Mouse (Mus musculus) adrenal gland, postnatal 4 days (tissue): ENCODE measurements around the gene Otud7b. TPM values are rescaled to one million over a fixed set of nuclear protein-coding genes. Genes with fewer than 3 reads are reported as not detected.

ENCODE experiments used
- DNase-seq, 2 experiments: peaks; one replicate each; pipeline ENCODE4 v3.0.0; 2021 to 2022; ENCODE audit warnings: low spot score in 2 of 2, mixed read lengths in 2 of 2
- long read RNA-seq, 2 experiments: library from polyadenylated mRNA; stranded (forward); transcript quantifications; one replicate each; pipeline ENCODE4 v2.0.0; 2021
- total RNA-seq, 2 experiments: library from RNA; stranded (reverse); gene quantifications; 2 replicates each; pipeline ENCODE4 v1.2.3; 2021

Otud7b gene
- total RNA-seq: 10 to 100 TPM; 35.4 to 43.6 TPM
- long read RNA-seq, experiment 1, partial matches to known transcripts: 0 of 5 reads
- long read RNA-seq, experiment 1, other reads (novel, unspliced or antisense): 5 of 5 reads
- long read RNA-seq, experiment 2, full-length matches to known transcripts: 4 of 30 reads
- long read RNA-seq, experiment 2, partial matches to known transcripts: 2 of 30 reads
- long read RNA-seq, experiment 2, other reads (novel, unspliced or antisense): 24 of 30 reads

DNA sequence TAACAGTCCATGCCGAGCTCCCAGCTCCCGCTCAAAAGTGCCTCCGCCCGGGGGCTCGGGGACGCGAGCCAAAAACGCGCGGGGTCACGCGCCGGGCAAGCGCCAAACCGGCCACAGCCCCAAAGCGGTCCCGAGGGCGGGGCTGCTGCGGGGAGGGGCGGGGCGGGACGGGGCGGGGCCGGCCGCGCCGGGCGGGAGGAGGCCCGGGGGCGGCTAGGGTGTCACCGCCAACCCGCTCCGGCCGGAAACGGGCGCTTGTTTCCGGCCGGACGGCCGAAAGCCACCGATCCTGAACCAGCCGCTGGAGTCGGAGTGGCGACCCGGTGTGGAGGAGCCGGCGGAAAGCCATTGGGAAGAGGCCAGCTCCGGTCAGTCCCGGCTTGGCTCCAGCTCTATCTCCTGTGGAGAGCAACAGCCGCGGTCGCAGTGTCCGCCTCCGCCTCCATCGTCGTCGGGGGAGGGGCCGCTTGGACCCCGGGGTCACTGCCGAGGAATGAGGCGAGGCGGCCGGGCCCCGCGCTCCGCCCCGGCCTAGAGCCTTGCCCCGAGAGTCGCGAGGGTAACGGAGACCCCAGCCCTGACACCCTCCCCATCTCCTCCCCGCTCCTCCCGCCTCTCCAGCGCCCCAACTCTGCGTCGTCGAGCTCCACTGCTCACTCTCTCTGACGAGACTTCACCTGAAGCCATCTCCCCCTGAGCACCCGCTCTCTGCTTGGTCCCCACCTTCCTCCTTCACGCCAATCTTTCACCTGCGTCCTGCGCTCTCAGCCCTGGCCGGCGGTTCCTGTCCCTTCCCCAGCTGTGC is at the start of gene Otud7b:
Gene Otud7b (plus strand): TSS at position 267 of the 805 bp plus-strand sequence.
- DNase-seq: peak; percentile 54 to 63

DNA sequence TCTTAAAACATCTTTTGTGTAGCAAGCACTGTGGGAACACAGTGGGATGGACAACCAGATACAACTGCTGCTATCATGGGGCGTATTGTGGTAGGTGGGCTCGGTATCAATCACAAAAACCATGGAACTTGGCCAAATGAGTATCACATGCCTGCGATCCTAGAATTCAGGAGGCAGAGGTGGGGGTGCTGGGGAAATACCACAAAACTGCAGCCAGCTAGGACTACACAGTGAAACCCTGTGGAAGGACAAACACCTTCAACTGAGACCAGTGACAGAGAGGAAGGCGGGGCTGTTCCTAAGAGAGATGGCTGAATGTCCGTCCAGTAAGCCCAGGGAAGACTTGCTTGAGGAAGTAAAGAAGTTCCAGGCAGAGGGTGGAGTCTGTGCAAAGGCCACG is 49.0 kb upstream of the Otud7b start:
- DNase-seq: no peak

DNA sequence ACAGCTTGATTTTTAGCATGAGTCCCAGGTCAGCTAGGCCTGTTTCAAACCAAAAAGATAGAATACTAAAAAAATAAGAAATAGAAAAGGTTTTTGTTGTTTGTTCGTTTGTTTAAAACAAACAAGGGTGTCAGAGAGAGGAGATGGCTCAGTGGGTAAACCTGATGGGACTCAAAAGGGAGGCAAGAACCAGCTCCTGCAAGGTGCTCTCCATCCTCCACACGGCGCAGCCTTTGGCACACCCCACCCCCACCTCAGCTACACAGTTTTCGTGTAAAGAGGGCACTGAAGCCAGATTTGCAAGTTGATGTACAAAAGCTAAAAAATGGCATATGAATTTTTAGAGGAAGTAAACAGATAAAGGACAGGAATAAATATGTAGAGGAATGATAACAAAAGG is 48.3 kb upstream of the Otud7b start:
- no peak for DNase-seq

DNA sequence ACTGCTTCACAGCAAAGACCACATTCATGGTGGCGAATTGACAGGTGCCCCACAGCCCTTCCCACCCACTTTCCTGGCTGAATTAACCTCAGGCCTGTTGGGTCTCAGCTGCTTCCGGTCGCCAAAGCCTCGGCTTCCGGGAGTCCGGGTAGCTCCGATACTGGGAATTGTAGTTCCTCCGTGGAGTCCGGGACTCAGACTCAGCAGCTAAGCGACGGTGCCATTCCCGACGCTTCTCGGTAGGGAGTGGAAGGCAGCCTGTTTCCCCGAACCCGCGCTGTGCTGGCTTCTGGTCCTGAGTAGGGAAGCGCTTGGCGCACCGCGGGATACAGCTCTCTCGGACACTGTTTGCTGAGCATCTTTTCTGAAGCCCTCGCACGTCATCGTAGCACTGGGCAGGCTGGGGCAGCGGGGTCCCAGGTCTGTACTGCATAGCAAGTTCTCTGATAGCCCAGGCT is 46.6 kb upstream of the Otud7b start:
- DNase-seq: peak; percentile 58 to 76

DNA sequence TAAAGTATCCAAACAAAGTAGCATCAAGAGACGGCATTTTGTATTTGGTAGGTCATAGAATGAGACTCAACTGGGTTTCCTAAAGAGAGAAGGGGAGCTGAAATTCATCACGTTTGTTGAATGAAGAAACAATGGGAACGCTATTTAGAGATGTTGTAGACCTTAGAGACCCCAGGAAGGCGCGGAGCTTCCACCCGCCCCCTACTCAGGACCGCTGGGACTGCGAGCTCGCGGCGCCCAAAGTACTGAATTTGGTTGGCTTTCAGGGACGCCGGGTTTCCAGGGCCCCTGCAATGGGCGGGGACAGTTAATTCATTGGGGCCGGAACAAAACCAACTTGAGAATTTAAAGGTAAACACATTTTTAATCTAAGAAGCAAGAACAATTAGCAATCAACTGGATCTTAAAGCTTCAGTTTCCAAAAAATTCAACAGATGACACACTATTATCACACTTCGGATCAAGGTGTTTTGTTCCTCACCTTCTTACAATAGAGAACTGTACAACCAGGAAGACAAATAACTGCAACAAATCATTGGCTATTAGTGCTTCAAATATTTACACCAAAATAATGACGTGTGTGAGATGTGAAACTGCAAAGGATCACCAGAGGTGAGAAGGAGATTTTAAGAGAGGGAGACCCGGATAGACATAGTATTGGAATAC is 46.0 kb upstream of the Otud7b start, which contains the start of gene Vps45:
Gene Vps45 (minus strand): TSS at position 236 of the 666 bp plus-strand sequence.
- peak in 1 of 2 experiments; percentile 52 for DNase-seq

DNA sequence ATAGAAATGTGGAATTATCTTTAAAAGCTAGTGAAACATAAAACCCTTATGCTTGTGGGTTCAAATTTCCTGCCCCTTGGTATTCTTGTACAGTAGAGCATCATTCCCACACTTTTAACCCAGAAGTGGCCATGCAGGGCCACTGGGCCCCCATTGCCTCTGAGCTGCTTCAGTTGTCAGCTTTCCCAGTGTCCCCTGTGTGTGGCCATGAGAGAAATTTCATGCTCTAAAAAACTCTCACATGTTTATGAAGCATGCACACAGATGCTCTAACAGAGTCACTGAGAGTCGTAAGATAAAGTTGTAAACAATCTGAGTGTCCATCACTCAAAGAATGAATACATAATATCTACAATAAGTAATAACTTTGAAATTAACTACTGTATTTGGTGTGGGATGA is 44.2 kb upstream of the Otud7b start:
- no peak for DNase-seq

DNA sequence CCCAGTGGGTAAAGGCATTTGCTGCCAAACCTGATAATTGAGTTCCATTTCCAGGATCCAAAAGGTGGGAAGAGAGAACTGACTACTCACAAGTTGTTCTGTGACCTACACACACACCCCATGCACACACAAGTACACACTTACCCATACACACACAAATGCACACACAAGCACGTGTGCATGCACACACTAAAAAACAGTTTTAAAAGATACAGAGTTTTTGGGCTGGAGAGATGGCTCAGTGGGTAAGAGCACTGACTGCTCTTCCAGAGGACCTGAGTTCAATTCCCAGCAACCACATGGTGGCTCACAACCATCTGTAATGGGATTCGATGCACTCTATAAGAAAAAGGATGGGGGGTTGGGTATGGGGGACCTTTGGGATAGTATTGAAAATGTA is 41.0 kb upstream of the Otud7b start:
- DNase-seq: no peak

DNA sequence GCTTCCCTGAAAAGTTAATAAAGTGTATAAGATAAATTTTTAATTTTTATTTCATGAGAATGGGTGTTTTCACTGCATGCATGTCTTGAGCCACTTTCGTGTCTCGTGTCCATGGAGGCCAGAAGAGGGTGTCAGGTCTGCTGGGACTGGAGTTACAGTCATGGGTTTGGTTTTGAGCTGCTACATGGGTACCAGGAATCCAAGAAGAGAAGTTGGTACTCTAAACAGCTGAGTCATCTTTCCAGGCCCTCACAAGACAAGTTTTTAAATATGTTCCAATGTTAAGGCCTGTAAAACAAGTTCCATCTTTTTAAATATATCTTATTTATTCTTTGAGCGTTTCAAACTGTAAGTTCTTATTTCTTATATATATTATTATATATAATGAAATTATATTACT is 40.1 kb upstream of the Otud7b start:
- DNase-seq: no peak

DNA sequence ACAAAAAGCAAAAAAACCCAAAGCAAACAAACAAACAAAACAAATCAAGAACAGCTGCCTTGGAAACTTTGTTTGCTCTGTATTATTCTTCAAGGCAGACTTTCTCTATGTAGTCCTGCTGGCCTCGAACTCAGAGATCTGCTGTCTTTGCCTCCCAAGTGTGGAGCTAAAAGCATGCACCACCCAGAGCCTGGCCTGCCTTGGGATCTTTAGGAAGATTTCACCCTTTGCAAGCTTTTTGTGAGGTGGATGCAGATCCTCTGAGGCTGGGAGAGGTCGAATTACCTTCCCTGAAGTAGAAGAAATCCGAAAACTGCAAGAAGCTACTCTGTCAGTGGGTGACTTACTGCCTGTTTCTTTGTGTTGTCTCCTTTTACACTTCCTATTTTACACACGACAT is 39.2 kb upstream of the Otud7b start:
- no peak for DNase-seq

DNA sequence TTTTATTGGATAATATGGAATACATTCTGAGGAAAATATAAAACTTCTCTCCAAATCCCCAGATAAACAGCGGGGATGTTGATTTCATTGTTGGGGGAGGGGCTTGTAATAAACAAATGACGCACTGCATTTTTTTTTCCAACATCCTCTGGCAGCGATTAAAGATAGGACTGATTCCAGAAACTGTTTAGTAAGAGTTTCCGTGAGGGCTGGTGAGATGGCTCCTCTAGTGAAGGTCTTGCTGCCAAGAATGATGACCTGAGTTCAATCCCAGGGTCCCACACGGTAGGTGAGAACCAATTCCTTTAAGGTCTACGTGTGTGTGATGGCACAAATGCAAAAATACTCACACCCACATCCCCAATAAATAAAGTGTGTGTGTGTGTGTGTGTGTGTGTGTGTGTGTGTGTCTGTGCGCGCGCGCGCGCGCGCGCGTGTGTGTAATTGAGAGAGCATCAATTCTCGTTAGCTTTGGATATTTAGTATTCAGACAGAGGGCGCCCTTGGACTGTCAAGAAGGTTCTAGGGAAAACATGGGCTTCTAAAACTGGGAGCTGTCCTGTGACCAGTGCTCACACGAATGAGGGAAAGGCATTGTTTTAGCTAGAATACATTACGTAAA is 38.5 kb upstream of the Otud7b start:
- DNase-seq: no peak

DNA sequence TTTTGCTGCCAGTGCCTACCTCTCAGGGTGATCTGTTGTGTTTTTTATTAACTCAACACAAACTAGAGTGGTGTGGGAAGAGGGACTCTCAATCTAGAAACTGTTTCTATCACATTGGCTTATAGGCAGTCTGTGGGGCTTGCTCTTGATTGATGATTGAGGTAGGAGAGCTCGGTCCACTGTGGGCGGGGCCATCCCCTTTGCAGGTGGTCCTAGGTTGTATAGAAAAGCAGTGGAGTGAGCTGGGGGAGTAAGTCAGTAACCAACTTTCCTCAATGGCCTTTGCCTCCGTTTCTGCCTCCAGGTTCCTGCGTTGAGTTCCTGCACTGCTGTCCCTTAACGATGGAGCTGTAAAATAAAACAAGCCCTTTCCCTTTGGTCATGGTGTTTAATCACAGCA is 37.6 kb upstream of the Otud7b start:
- DNase-seq: no peak

DNA sequence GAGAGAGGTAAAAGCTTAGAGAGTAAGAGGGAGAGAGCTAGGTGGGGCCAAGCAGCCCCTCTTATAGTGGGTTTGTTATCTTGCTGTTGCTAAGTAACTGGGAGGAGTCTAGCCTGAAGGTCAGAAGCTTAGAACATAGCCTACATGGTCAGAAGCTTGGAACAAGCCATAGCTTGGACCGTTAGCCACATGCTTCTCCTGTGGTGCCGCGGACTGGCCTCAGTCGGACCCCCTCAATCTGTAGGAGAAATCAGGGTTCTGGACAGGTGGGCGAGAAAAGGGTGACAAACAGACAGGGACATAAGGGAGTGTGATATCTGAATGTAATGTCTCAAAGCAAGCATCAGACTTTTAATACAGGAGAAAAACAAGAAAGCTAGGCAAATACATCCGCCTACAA is 35.3 kb upstream of the Otud7b start:
- DNase-seq: no peak

DNA sequence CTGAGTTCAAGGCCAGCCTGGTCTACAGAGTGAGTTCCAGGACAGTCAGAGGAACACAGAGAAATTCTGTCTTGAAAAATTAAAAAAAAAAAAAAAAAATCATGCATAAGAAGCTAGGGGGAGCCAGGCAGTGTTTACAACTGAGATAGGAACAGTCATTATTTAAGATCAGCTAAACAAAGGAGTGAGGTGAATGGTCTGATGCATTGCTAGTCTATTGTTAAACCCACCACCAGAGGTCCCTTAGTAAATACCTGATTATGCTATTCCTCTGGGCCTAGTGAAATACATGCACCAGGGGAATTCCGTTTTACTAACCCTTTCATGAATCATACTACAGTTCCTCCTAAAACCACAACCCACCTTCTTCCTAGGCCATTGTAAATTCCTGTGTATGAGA is 34.8 kb upstream of the Otud7b start:
- DNase-seq: no peak

DNA sequence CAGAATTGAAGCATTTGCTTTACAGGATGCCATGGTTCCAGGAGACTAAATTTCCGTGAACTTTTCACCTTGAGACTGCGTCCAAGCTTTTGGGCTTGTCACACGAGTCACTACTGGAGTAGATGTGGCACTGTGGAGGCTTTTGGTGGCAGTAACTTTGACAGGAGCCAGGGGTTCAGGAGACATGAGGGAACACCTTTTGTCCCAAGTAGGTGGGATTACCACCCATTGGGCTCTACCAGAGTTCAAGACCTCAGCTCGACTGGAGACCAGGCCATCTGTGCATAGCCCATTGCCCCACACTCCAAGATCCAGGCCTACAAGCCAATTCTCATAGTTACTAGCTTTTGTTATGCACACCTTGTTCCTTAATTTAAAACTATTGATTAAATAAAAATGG is 34.1 kb upstream of the Otud7b start:
- DNase-seq: no peak

DNA sequence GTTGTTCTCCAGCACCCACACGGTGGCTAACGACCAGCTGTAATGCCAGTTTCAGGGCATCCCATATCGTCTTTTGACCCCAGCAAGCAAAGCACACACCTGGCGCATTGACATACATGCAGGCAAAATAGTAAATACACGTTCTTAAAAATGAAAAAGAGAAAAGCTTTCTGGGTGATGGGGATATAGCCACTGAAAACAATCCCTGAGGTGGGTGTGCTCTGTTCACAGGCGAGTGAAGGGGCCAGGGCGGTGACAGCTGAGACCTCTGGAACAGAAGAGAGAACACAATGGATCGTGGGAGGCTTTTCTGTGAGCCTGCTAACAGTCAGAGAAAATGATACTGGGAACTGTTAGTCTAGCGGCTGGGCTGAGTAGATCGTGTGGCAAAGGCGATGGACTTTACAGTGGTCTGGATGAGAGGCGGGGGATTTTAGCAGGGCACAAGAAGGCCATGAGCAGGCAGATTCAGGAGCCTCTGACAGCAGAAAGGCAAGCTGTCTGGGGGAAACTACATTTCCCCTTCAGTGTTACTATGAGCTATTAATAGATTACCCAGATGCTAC is 31.3 kb upstream of the Otud7b start:
- no peak for DNase-seq

DNA sequence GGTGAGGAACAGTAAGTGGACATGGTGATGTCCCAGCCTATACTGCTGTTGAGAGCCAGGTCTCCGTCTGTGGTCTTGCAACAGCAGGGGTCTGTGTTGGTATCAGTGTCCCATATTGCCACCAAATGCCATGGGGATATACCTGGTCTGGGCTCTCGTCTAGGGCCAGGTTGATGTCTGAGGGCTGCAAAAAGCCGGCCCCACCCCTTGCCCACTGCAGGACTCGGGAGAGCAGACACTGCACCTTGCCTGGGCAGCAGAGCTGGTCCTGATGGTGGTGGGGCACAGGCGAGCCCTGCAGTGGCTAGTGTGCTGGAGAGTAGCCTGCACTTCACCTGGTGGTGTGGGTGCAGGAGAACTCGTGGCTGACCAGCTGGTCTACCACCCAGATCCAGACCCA is 26.3 kb upstream of the Otud7b start:
- DNase-seq: no peak

DNA sequence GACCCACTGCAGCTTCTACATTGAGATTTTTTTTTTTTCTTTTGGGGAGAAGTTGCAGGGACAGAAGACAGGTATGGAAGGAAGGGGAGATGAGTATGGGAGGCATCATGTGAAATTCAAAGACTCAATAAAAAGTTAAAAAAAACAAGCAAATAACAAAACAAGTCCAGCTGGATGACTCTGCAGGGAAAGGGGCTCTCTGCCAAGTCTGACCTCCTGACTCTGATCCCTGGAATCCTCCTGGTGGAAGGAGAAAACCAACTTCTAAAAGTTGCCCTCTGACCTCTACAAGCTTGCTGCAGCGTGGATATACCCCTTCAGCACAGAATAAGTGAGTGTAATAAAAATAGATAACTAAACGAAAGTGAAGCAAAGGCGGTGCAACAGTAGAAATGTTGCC is 25.6 kb upstream of the Otud7b start:
- no peak for DNase-seq

DNA sequence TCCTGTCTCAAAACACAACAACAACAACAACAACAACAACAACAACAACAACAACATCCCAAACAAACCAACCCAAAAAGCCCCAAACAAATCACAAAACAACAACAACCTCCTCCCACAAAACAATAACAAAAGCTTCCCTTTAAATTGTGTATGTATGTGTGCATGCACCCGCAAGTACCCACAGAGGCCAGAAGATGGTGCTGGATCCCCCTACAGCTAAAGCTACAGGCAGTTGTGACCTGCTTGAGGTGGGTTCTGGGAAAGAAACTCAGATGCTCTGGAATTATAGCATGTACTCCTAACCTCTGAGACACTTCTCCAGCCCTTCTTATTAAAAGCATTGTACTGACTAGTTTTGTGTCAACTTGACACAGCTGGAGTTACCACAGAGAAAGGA is 23.3 kb upstream of the Otud7b start:
- DNase-seq: no peak

DNA sequence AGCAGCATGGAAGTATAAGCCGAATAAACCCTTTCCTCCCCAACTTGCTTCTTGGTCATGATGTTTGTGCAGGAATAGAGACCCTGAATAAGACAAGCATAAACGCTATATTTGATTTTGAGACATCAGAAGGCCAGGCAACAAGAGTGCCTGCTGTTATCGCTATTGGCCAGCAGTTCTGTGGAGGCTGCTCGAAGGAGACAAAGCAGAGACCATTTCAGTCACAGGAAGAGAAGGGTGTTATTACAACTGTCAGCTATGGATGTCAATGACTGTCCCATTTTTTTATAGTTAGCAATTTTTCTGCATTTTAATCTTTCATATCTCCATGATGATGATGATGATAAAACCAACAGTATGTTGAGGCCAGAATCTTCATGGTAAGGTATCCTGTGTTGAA is 22.7 kb upstream of the Otud7b start:
- DNase-seq: no peak

DNA sequence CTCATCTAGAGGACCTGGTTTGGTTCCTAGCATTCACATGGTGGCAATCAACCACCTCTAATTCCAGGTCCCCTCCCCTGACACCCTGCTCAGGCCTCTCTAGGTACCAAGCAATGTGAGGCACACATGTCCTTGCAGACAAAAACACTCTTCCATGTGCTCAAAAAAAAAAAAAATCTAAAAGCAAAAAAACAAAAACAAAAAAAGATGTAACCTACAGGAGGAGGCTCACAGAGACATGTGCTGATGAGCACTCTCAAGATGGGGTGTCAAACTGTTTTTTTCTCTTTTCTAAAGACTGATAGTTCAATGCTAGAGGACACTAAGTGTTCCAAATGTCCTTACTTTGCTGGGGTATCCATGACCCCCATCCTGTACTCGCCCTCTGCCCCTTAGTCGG is 22.2 kb upstream of the Otud7b start:
- no peak for DNase-seq

DNA sequence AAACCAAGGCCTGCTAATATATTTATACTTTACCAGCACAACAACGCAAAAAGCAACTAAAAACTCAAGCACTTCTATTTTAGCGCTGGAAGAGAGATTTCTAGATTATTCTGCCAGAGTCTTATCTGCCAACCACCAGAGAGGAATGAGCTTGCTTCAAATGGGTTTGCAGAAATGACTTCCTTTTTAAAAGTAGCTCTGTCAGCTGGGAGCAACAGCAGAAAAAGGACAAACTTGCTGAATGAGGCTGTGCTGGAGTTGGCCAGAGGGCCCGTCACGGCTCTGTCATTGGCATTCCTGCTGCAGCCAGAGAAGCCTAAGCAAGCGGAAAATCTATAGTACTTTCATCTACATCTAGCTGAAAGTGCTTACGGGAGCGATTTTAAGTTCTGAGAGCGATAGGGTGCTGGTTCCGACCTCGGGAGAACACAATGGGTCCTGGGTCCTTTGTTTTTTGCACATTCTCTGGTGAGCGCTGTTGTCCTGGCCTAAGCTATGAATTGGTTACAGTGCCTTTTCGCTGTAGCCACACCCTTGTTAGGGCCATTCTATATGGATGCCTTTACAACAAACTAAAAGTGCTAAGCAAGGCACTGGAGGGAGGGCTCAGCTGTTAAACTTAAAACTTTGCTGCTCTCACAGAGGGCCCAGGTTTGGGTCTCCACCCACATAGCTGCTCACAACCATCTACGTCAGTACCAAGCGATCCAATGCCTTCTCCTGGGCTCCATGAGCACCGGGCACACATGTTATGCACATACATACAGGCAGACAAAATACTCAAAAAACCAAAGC is 21.4 kb upstream of the Otud7b start:
- DNase-seq: no peak
